Mouse (Mus musculus) liver, embryonic 11.5 days (tissue): ENCODE measurements around the gene Trim56. TPM values are rescaled to one million over a fixed set of nuclear protein-coding genes. Genes with fewer than 3 reads are reported as not detected.
"Not testable (repeated sequence)": the region's sequence is repeated elsewhere in the genome, so short reads cannot be mapped to it uniquely, and the experiment has no call there.

Experiments
- ATAC-seq: fragments of 200-750 bp; cut with Nextera tagmentation; replicated peaks from 2 replicates; pipeline ENCODE4 v1.8.0; 2017; ENCODE audit warnings: moderate number of reproducible peaks, mild to moderate bottlenecking, moderate TSS enrichment, moderate library complexity; ENCODE audit not compliant: low FRiP score
- DNase-seq: peaks from one replicate; pipeline ENCODE4 v3.0.0-alpha.2; 2017; ENCODE audit warnings: low spot score
- H3K27ac ChIP-seq: fragments of 300-500 bp; sonication (generic); 2 replicates; pipeline ENCODE4 v1.5.1; 2014; ENCODE audit warnings: mild to moderate bottlenecking, low read depth, low read length, control low read depth
- H3K27me3 ChIP-seq: fragments of 300-500 bp; sonication (generic); replicated peaks from 2 replicates; pipeline ENCODE4 v1.6.1; 2014; ENCODE audit warnings: low read length, mixed read lengths; ENCODE audit not compliant: control insufficient read depth, insufficient read depth
- H3K36me3 ChIP-seq: fragments of 300-500 bp; sonication (generic); 2 replicates; pipeline ENCODE4 v1.6.1; 2014; ENCODE audit warnings: mild to moderate bottlenecking, low read length, moderate library complexity, mixed read lengths; ENCODE audit not compliant: control insufficient read depth, insufficient read depth
- H3K4me1 ChIP-seq: fragments of 300-500 bp; sonication (generic); replicated peaks from 2 replicates; pipeline ENCODE4 v1.6.1; 2014; ENCODE audit warnings: low read length, mixed read lengths; ENCODE audit not compliant: control insufficient read depth, insufficient read depth
- H3K4me2 ChIP-seq: fragments of 300-500 bp; sonication (generic); 2 replicates; pipeline ENCODE4 v1.6.1; 2014; ENCODE audit warnings: mild to moderate bottlenecking, control low read depth, moderate library complexity
- H3K4me3 ChIP-seq: fragments of 300-500 bp; sonication (generic); 2 replicates; pipeline ENCODE4 v1.5.1; 2014; ENCODE audit warnings: low read depth, low read length, control low read depth
- H3K9ac ChIP-seq: fragments of 300-500 bp; sonication (generic); 2 replicates; pipeline ENCODE4 v1.6.1; 2014; ENCODE audit warnings: low read depth, low read length, control low read depth
- H3K9me3 ChIP-seq: fragments of 300-500 bp; sonication (generic); 2 replicates; pipeline ENCODE4 v1.6.1; 2016; ENCODE audit warnings: low read length, inconsistent platforms, mixed read lengths; ENCODE audit not compliant: control insufficient read depth
- WGBS: fragments of 180-500 bp; shearing (Covaris S2); extraction: QIAGEN DNeasy Blood & Tissue Kit; methylation state at CpG from one replicate; pipeline ENCODE4 v1.1.7; 2014; 5-methylcytosine and 5-hydroxymethylcytosine counted together
- polyA plus RNA-seq: library from polyadenylated mRNA; unstranded; fragments of >200 nt; fragmentation: Nextera tagmentation; extraction: Ambion mirVana; gene quantifications from 2 replicates; pipeline ENCODE4 v1.2.1, GENCODE M21; 2014

The Trim56 gene
- polyA plus RNA-seq, result 8.7 and 8.8 TPM in 2 replicates

GRCm38 (mm10) chr5:137115866-137116847 lies at the start of gene Trim56:
Gene Trim56 (minus strand): TSS chr5:137116209.
- H3K27me3 ChIP-seq, result no peaks in the 10 kb centered on the region
- peaks cover 31% of the 10 kb centered on the region for H3K9me3 ChIP-seq
- H3K4me2 ChIP-seq, result peak within 1 kb of the TSS; percentile 94
- 4% methylated on average over 29 of the region's 29 CpGs for WGBS
- ATAC-seq (peak; percentile 91), DNase-seq (peak; percentile 84)
- peak within 1 kb of the TSS; percentile 93 for H3K27ac ChIP-seq
- H3K36me3 ChIP-seq, result peaks cover 25% of the 10 kb centered on the region
- peak within 1 kb of the TSS; percentile 87 for H3K9ac ChIP-seq
- peaks cover 9% of the 10 kb centered on the region for H3K4me1 ChIP-seq
- peak within 1 kb of the TSS; percentile 77 for H3K4me3 ChIP-seq

GRCm38 (mm10) chr5:137161853-137162252 lies 45.8 kb upstream of the Trim56 start:
- DNase-seq, result no peak
- Histone ChIP-seq H3K9me3 (0 out of 2 replicates have a peak, but pooled peaks cover 2% of the 10 kb centered on the region), H3K4me2 (no peak overlapping the region), H3K9ac (no peak overlapping the region), H3K4me3 (no peak overlapping the region), H3K4me1 (no peaks in the 10 kb centered on the region), H3K36me3 (no peaks in the 10 kb centered on the region), H3K27ac (no peak overlapping the region), H3K27me3 (no peaks in the 10 kb centered on the region)
- WGBS, result 59% methylated on average over 4 of the region's 4 CpGs
- ATAC-seq, result no peak

GRCm38 (mm10) chr5:137159461-137159860 lies 43.5 kb upstream of the Trim56 start:
- 24% methylated on average over 11 of the region's 11 CpGs for WGBS
- H3K27ac ChIP-seq, result no peak overlapping the region
- no peaks in the 10 kb centered on the region for H3K36me3 ChIP-seq
- DNase-seq, result peak; percentile 40
- H3K9me3 ChIP-seq, result 0 out of 2 replicates have a peak, but pooled peaks cover 2% of the 10 kb centered on the region
- no peak for ATAC-seq
- H3K9ac ChIP-seq, result no peak overlapping the region
- H3K4me2 ChIP-seq, result no peak overlapping the region
- H3K4me3 ChIP-seq, result no peak overlapping the region
- no peaks in the 10 kb centered on the region for H3K4me1 ChIP-seq
- no peaks in the 10 kb centered on the region for H3K27me3 ChIP-seq

GRCm38 (mm10) chr5:137153289-137153688 lies 37.3 kb upstream of the Trim56 start:
- no peak for ATAC-seq
- DNase-seq, result no peak
- no peaks in the 10 kb centered on the region for H3K27me3 ChIP-seq
- H3K9me3 ChIP-seq, result peaks cover 23% of the 10 kb centered on the region
- no peak overlapping the region for H3K27ac ChIP-seq
- no peak overlapping the region for H3K4me2 ChIP-seq
- H3K4me1 ChIP-seq, result no peaks in the 10 kb centered on the region
- no peak overlapping the region for H3K4me3 ChIP-seq
- H3K9ac ChIP-seq, result no peak overlapping the region
- WGBS, result 91% methylated on average over 5 of the region's 5 CpGs
- H3K36me3 ChIP-seq, result no peaks in the 10 kb centered on the region

GRCm38 (mm10) chr5:137152623-137153022 lies 36.6 kb upstream of the Trim56 start:
- H3K4me1 ChIP-seq, result no peaks in the 10 kb centered on the region
- no peaks in the 10 kb centered on the region for H3K36me3 ChIP-seq
- DNase-seq (peak; percentile 50), ATAC-seq (no peak)
- no peaks in the 10 kb centered on the region for H3K27me3 ChIP-seq
- H3K27ac ChIP-seq, result no peak overlapping the region
- no peak overlapping the region for H3K4me3 ChIP-seq
- H3K9ac ChIP-seq, result no peak overlapping the region
- peaks cover 23% of the 10 kb centered on the region for H3K9me3 ChIP-seq
- 69% methylated on average over 2 of the region's 2 CpGs for WGBS
- no peak overlapping the region for H3K4me2 ChIP-seq

GRCm38 (mm10) chr5:137149272-137149882 lies 33.4 kb upstream of the Trim56 start, which contains the start of gene Muc3:
Gene Muc3 (minus strand): TSS chr5:137149322.
- not testable (repeated sequence) for ATAC-seq

GRCm38 (mm10) chr5:137140836-137141235 lies 24.8 kb upstream of the Trim56 start:
- Histone ChIP-seq H3K4me2 (no peak overlapping the region), H3K27me3 (no peaks in the 10 kb centered on the region), H3K4me1 (no peaks in the 10 kb centered on the region), H3K36me3 (no peaks in the 10 kb centered on the region), H3K4me3 (no peak overlapping the region), H3K9ac (no peak overlapping the region), H3K9me3 (no peaks in the 10 kb centered on the region), H3K27ac (no peak overlapping the region)
- 12% methylated on average over 3 of the region's 3 CpGs for WGBS
- ATAC-seq, result no peak
- no peak for DNase-seq

More at GRCm38 (mm10) chr5:137149272-137149882, 33.4 kb upstream of the Trim56 start, which contains the start of gene Muc3:
- H3K27ac ChIP-seq, H3K4me2 ChIP-seq, H3K27me3 ChIP-seq, H3K4me1 ChIP-seq, H3K4me3 ChIP-seq, H3K36me3 ChIP-seq, DNase-seq, H3K9ac ChIP-seq: not testable (repeated sequence)
- H3K9me3 ChIP-seq, result peaks cover 21% of the 10 kb centered on the region

- Histone ChIP-seq H3K27ac (no peak overlapping the region), H3K4me3 (no peak overlapping the region), H3K4me1 (no peaks in the 10 kb centered on the region), H3K27me3 (no peaks in the 10 kb centered on the region), H3K4me2 (no peak overlapping the region), H3K9ac (no peak overlapping the region), H3K9me3 (no peaks in the 10 kb centered on the region), H3K36me3 (no peaks in the 10 kb centered on the region)
- ATAC-seq (no peak), DNase-seq (no peak)
- 74% methylated on average over 10 of the region's 10 CpGs for WGBS
Measured at GRCm38 (mm10) chr5:137138977-137139376, 23.0 kb upstream of the Trim56 start.
